Mouse (Mus musculus) retina, postnatal 1 day (tissue): ENCODE results near the gene Rdh9.
"Not testable (repeated sequence)": the region's sequence is repeated elsewhere in the genome, so short reads cannot be mapped to it uniquely, and the experiment has no call there.

Source experiments
- DNase-seq: peaks from one replicate; pipeline ENCODE4 v3.0.0-alpha.2; 2012

Rdh9 gene

DNA sequence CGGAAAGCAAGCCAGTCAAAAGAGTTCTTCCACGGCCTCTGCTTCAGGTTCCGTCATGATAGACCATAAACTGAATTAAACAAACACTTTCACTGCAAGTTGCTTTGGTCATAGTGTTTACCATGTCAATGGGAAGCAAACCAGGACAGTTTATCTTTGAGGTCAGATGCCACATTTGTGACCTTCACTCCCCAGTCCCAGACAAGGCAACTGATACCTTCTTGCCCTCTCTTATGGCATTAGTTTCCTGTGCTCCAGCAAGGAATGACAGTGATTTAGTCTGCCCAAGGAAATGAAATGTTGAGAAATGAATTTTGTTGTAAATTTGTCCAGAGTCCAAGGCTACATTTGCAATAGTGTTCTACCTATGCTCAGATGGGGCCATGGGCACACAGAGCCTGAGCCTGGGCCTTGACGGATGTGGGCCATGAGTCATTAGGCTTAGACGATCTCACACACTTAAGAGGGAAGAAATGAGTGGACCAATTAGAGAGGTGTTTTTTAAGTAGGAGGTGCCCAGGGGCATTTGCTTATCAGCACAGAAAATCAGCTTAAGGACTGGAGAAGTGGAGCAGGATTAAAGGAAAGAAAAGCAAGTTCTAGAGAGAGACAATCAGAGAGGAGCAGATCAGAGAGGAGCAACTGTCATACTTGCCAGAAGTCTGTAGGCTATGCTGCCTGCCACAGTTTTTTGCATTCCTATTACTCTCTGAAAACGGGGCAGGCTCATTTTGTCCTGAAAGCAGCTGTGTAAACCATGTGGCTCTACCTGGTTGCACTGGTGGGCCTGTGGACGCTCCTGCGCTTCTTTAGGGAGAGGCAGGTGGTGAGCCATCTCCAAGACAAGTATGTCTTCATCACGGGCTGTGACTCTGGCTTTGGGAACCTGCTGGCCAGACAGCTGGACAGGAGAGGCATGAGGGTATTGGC lies 16.7 kb upstream of the Rdh9 start, which contains the start of the genes Rdh1 and Rdh16f1:
TSS of gene Rdh1 (plus strand) at position 541 of the 930 bp plus-strand sequence.
TSS of gene Rdh16f1 (plus strand) at position 607 of the 930 bp plus-strand sequence.
- peak; percentile 43 for DNase-seq

DNA sequence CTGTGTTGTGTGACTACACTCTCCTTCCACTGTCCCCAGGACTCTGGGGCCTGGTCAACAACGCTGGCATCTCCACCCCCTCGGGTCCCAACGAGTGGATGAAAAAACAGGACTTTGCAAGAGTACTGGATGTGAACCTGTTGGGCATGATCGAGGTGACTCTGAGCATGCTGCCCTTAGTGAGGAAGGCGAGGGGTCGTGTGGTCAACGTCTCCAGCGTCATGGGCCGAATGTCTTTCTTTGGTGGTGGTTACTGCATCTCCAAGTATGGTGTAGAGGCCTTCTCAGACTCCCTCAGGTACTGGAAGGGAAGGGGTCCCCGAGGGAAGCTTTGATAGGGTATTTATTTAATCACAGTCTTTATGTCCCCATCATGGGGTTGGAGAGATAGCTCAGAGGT lies 13.3 kb upstream of the Rdh9 start:
- not testable (repeated sequence) for DNase-seq

DNA sequence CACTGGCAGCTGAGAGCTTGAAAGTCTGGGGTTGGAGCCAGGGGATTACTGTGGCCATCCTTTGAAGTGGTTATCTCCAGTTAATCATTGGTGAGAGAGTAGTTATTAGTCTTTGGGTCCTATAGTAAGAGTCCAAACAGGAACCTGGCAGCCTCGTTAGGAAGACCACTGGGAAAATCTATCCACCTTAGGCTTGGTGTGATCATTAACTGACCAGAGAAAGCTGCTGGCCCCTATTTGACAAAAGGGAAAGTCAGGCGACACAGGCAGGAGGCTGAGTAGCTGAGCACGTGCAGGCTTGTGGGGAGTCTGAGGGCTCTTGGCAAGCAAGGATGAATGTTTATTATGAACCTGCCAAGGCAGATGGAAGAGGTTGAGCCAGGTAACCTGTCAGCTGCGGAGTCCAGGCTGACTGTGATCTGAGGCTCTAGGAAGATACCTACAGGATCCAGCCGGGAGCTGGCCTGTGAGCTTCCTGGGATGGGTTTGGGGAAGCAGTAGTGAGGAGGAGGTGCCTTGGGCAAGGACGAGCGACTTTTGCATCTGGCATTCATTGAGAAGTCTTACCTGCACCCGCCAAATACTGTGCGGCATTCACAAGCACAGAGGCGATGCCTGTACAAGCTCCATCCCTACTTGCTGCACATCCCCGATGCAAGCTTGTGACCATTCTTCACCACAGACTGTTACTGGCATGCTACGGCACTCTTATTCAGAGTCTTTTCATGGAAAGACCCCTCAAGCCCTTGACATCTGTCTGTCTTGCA lies 12.1 kb upstream of the Rdh9 start:
- no peak for DNase-seq

DNA sequence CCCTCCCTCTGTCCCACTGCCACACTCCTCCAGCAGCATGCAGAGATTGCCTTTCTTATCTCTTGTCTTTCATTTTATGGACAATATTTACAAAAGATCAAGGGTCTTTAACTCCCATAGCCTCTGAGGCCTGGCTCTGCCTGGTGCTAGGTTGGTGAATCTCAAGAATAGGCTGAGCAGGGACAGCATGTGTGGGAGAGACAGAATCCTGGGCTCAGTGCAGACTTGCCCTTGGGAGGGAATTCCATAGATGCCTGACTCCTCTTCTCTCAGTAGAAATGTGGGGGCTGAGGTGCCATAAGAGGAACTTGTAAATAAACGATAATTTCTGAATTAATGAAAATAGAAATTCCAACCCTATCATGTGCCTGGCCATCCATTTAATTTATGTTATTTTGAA lies 9.6 kb upstream of the Rdh9 start:
- DNase-seq, result no peak

DNA sequence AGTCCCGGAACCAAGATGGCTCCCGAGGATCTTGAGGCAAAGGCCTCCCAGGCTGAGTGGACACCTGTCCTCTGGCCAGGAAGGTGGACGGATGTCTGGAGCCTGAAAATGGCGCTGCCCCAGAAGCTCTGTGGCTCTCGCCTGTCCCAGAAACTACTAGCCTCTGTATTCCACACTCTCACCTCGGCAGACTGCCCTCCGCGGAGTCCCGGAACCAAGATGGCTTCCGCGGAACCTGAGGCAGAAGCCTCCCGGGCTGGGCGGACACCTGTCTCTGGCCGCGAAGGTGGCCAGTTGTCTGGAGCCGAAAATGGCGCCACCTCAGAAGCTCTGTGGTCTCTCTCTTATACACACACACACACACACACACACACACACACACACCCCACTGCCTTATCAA lies 6.1 kb downstream of the Rdh9 start:
- DNase-seq, result not testable (repeated sequence)

DNA sequence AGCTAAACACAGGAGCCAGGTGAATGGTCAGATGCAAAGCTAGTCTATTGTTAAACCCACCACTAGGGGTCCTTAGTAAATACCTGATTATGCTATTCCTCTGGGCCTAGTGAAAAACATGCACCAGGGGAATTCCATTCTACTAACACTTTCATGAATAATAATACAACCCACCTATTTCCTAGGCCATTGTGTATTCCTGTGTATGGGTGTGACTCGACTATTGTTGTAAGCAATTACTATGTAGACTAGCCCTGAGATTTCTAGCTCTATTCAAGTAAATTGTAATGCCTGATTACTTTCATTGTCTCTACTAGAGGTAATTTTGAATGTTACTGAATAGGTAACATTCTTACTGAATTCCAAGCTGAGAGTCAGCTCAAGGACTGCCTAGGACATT lies 9.2 kb downstream of the Rdh9 start:
- DNase-seq, result not testable (repeated sequence)

DNA sequence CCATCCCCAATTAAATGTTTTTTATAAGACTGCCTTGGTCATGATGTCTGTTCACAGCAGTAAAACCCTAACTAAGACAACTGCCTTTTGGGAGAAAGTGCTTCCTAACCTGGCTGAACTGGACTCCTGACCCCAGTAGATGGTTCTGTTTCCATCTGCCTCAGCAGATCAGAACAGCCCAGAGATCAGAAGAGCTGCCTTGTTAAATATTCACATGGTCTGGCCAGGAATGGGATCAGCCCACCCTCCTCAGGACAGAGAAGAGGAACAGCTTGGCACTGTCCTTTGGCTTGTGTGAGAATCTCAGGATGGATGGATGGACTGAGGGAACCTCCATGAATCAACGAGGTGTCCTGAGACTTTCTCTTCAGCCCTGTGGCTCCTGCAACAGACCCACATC lies 23.1 kb downstream of the Rdh9 start:
- DNase-seq, result no peak

DNA sequence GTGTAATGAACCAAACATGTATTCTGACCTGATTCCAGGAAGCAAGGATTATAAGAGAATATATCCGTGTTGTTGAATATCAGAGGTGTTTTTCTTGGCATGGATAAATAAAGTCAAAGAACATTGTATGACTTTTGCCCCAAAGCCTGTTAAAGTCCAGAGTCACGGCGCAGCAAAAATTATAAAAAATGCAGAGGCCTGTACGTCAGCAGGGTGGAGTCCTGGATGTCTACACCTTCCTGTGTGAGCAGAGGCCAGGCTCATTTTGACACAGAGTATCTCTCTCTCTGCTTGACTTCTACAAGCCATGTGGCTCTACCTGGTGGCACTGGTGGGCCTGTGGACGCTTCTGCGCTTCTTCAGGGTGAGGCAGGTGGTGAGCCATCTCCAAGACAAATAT lies 24.7 kb downstream of the Rdh9 start, which contains the start of gene Rdh16:
TSS of gene Rdh16 (plus strand) at position 262 of the 400 bp plus-strand sequence.
- no peak for DNase-seq

DNA sequence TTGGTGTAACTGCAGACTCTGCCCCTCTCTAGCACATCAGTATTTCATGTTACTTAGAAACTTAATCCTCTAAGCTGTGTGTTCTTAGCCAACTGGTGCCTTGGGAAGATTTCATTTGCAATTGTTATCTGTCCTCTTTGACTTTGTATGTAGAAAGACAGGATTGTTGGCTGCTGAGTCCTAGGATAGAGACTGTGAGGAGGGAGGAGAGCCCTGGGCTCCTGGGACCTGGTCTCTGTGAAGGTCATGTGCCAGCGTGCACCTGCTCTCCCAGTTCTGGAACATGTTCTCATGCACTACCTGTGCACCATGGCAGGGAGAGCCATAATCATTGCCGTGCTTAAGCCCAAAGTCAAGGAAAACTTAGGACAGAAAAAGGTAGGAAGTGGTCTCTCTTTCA lies 25.4 kb downstream of the Rdh9 start:
- DNase-seq, result no peak

DNA sequence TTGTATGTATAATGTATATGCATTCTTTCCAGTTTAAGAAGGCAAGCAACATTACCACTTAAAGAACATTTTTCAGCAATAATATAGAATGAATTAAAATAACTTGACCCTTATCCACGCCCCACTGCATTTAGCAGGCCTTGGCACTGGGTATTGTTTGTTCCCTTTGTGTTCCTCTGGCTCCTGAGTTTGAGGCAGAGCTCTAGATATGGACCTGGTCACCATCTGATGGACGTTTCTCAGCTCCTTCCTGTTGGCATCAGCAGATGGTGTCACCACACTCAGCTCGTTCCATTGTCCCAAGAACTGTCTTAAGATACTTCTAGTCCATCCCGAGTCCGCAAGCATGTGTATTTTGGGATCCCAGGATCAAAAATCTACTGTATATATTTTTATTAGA lies 26.1 kb downstream of the Rdh9 start:
- no peak for DNase-seq

DNA sequence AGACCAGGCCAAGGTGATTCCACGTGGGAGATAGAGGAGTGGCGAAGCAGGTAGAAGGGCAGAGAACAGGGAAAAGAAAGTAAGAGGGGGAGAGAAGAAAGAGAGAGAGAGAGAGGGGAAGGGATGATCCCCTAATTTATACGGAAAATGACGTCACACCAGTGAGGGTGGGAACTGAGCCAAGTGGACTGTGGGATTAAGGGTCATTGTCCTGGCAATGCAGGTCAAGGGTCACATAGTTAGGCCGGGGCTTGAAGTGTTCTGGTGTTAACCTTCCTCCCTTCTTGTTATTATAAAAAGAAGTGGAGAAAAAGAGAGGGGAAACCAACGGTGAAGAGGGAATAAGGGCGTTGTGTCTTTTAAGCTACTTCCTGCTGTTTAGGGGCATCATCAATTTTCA lies 28.2 kb downstream of the Rdh9 start:
- no peak for DNase-seq

DNA sequence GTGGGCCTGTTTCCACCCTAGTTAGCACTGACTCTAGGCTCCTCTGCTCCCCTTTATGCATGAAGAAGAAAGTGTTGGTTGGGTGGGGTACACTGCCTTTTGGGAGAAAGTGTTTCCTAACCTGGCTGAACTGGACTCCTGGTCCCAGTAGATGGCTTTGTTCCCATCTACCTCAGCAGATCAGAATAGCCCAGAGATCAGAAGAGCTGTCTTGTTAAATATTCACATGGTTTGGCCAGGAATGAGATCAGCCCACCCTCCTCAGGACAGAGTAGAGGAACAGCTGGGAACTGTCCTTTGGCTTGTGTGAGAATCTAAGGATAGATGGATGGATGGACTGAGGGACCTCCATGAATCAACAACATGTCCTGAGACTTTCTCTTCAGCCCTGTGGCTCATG lies 39.7 kb downstream of the Rdh9 start:
- DNase-seq, result no peak

DNA sequence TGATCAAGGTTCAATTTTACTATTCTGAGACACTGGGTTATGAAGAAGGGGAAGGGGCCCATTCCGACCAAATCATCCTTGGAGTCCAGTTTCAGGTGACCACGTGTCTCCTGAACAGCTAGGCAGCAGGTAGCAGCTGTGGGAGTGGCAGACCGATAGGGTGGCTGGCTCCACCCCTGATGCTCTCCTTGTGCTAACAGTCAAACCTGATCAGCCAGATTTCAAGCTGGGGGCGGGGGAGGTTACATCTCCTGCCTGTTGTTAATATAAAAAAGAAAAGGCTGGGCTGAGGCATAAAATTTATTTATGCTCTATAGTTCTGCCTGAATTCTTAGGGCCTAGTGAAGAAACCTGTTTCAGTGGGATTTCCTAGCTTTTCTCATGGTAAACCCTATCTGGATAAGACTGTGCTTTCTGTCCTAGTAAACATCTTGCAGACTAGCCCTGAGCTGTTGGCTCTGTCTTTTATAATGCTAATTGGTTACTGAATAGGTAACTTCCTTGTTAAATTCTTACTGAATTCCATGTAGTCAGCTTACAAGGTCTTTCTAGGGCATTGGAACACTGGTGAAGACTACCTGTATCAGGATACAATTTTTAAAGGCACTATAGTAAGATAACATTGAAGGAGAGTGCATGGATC lies 41.2 kb downstream of the Rdh9 start:
- DNase-seq, result not testable (repeated sequence)

DNA sequence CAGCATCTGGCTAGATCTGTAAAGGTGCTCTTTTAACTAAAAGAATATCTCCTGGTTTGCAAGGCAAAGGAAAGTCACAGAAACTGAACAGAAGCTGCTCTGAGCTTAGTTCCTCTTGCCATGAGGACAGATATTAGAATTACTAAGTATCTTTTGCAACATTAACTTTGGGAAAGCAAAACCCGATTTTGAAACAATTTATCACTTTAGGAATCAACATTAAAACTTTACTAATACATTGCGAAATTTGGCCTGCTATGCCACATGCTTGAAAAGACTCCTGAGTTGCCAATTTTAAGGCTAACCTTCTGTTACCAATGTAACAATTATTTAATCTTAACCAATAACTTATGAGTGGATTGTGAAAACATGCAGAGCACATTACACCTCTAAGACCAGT lies 45.6 kb downstream of the Rdh9 start:
- not testable (repeated sequence) for DNase-seq

DNA sequence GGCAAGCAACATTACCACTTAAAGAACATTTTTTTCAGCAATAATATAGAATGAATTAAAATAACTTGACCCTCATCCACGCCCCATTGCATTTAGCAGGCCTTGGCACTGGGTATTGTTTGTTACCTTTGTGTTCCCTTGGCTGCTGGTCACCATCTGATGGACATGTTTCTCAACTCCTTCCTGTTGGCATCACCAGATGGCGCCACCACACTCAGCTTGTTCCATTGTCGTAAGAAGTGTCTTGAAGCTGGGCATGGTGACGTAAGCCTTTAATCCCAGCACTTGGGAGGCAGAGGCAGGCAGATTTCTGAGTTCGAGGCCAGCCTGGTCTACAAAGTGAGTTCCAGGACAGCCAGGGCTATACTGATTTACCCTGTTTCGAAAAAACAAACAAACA lies 49.2 kb downstream of the Rdh9 start:
- DNase-seq, result peak; percentile 46

DNA sequence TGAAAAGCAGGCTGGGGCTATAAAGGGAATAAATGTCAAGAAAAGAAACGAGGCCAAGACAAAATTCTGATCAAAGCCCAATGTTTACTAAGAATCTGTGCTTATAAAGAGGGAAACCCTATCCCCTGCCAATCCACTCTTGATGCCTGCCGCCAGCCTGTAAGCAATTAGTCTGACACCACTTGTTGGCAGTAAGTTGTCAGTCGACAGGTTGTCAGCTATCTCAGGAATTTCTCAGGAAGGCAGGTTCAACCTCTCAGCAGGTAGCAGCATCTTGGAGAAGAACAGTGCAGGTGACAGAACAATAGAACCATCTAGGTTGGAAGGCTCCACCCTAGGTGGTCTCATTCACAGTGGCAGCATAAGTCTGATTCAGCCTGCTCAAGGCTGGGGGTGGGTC lies 52.9 kb downstream of the Rdh9 start:
- no peak for DNase-seq

DNA sequence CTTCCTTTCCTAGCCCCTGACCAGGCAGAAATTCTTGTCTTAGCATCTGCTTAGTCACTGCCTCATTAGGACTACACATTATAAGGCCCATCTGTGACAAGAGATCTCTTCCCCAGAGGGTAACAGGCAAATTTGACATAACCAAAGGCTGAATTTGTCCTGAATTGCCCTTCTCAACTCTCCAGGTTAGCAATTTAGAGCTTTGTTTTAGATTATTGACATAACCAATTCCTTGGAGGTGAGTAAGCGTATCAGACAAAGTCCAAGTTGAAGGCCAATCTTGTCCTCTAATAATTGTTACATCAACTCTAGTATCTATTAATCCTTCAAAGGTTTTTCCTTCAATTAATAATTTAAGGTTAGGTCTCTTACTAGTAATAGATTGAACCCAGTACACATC lies 58.0 kb downstream of the Rdh9 start:
- DNase-seq, result not testable (repeated sequence)

DNA sequence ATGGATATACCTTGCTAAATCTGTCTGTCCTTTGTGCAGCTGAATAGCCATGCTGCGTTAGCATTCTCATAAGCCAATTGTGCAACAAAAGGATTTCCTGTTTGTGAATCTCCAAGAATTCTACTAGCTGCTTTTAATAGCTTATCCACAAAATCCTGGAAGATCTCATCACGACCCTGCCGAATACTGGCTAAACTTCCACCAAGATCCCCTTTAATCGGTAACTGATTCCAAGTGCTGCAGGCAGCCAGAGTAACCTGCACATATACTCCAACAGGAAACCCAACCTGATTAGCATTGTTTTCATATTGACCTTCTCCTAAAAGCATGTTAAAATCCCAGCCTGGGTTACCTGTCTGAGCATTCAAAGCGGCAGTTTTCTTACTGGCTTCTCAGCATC lies 59.1 kb downstream of the Rdh9 start:
- DNase-seq, result no peak

DNA sequence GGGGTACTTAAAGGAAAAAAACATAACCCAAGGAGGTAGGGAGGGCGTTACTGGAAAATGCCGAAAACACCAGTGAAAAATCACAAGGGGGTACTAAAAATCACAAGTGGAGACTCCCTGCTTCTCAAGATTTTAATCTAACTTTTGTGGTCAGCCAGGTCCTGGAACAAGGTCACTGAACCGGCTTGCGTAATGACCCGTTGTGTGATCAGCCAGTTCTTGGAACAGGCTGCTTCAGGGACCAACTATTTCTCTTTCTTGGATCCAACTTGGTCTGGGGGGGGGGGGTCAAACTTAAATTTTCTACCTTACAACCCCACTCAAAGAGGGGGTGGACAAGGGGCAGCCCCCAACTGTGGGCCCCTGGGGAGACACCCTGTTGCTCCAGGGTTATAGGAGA lies 61.6 kb downstream of the Rdh9 start:
- DNase-seq, result not testable (repeated sequence)

DNA sequence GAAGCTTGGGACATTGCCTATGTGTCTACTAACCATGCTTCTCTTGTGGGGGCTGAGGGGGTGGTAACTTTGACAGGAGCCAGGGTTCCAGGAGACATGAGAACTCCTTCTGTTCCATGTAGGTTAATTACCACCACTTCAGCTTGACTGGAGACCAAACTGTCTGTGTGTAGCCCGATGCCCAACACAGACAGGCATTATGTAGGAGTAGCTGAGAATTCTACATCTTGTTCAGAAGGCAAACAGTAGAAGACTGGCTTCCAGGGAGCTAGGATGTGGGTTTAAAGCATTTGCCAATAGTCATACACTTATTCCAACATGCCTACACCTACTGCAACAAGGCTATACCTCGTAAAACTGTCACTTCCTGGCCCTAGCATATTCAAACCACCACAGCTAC lies 62.4 kb downstream of the Rdh9 start:
- DNase-seq, result no peak

DNA sequence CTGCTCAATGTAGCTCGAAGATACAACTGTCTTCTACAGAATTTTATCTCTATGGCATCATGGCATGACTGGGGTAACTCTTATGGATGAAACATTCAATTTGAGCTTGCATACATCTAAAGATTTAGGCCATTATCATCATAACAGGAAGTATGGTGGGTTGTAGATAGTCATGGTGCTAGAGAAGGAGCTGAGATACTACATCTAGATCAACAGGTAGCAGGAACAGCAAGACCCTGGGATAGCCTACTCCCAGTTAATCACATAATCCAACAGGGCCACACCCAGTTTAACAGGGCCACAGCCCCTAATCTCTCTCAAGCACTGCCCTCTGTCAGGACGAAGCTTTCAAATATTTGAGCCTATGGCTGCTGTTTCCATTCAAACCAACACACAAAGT lies 64.6 kb downstream of the Rdh9 start:
- DNase-seq, result no peak
